Mouse (Mus musculus) embryonic facial prominence, embryonic 15.5 days (tissue): Measurements from ENCODE around the gene Actg1. TPM values are rescaled to one million over a fixed set of nuclear protein-coding genes. Genes with fewer than 3 reads are reported as not detected.
A peak's percentile ranks its signal among the peaks of the same experiment; 100 is the strongest.

ENCODE experiments used
- ATAC-seq: fragments of 200-750 bp; cut with Nextera tagmentation; 2 replicates; pipeline ENCODE4 v1.8.0; 2017; ENCODE audit warnings: low read depth, moderate TSS enrichment; ENCODE audit not compliant: insufficient number of reproducible peaks, low FRiP score, low TSS enrichment
- H3K27ac ChIP-seq: fragments of 300-500 bp; sonication (generic); replicated peaks from 2 replicates; pipeline ENCODE4 v1.5.1; 2015; ENCODE audit warnings: mild to moderate bottlenecking, inconsistent platforms
- H3K27me3 ChIP-seq: fragments of 300-500 bp; sonication (generic); 2 replicates; pipeline ENCODE4 v1.6.1; 2015; ENCODE audit warnings: inconsistent platforms
- H3K36me3 ChIP-seq: fragments of 300-500 bp; sonication (generic); 2 replicates; pipeline ENCODE4 v1.6.1; 2015; ENCODE audit warnings: mild to moderate bottlenecking, inconsistent platforms
- H3K4me1 ChIP-seq: fragments of 300-500 bp; sonication (generic); 2 replicates; pipeline ENCODE4 v1.6.1; 2015; ENCODE audit warnings: inconsistent platforms
- H3K4me2 ChIP-seq: fragments of 300-500 bp; sonication (generic); replicated peaks from 2 replicates; pipeline ENCODE4 v1.6.1; 2015; ENCODE audit warnings: mild to moderate bottlenecking, inconsistent platforms
- H3K4me3 ChIP-seq: fragments of 300-500 bp; sonication (generic); replicated peaks from 2 replicates; pipeline ENCODE4 v1.5.1; 2015; ENCODE audit warnings: mild to moderate bottlenecking, inconsistent platforms
- H3K9ac ChIP-seq: fragments of 300-500 bp; sonication (generic); 2 replicates; pipeline ENCODE4 v1.6.1; 2015; ENCODE audit warnings: inconsistent platforms
- H3K9me3 ChIP-seq: fragments of 300-500 bp; sonication (generic); replicated peaks from 2 replicates; pipeline ENCODE4 v1.6.1; 2016; ENCODE audit warnings: inconsistent platforms
- WGBS: fragments of 180-500 bp; shearing (Covaris S2); methylation state at CpG from one replicate; pipeline ENCODE4 v1.1.7; 2015; 5-methylcytosine and 5-hydroxymethylcytosine counted together
- polyA plus RNA-seq: library from polyadenylated mRNA; unstranded; fragments of >200 nt; fragmentation: Nextera tagmentation; extraction: Ambion mirVana; gene quantifications from 2 replicates; pipeline ENCODE4 v1.2.1, GENCODE M21; 2015

The Actg1 gene
- polyA plus RNA-seq, 1 experiment from 2014 or later = 2,279 TPM

GRCm38 (mm10) chr11:120306366-120307131, 41.8 kb downstream of the Actg1 start:
- Histone ChIP-seq H3K4me2 (no peak overlapping the region), H3K9me3 (no peaks in the 10 kb centered on the region), H3K27me3 (no peaks in the 10 kb centered on the region), H3K4me1 (peaks cover 72% of the 10 kb centered on the region), H3K9ac (no peak overlapping the region), H3K36me3 (no peaks in the 10 kb centered on the region), H3K27ac (no peak overlapping the region; the same call in 1 of the 2 replicates), H3K4me3 (no peak overlapping the region)
- 46% methylated on average over 12 of the region's 12 CpGs for WGBS
- ATAC-seq = no peak

DNA sequence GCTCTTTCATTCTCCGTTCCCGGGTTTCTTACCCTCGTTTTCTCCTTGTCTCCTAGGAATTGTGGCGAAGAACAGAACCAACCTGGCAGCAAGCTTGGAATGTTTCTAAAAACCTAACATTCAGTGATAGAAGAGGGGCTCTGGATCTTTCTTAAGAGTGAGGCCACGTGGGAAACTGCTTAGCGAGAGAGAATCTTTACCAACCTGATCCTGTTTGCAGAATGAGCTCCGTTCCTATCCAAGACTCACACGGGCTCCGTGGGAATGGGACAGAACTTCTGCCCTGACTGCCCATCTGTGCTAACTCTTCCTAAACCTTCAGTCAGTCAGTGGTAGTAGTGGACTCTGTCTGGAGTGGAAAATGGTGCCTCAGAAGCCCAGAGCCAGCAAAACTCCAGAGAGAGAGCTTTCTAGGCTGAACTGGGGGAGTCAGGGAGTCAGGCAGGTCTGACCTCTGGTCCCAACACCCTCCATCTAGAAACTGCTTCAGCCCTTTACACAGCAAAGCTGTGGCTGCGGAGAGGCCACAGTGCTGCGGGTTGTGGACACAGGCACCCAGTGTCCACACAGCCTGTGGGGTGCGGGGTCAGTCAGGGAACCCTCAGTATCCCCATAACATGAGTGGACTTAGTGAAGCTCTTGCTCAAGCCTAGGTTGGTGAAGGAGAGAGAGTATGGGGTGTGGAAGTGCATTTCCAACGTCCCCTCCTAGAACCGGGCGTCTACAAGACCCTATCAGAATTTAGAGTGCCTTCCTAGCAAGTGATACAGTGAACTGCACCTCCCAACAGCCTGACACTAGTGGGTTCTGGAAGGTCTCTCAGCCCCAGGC, 42.6 kb downstream of the Actg1 start:
- WGBS = 20% methylated on average over 15 of the region's 15 CpGs
- H3K27ac ChIP-seq = peak overlapping the region; percentile 85
- H3K9ac ChIP-seq = peak overlapping the region; percentile 45
- peak overlapping the region; percentile 54 for H3K4me3 ChIP-seq
- H3K27me3 ChIP-seq = no peaks in the 10 kb centered on the region
- peaks cover 64% of the 10 kb centered on the region for H3K4me1 ChIP-seq
- no peak for ATAC-seq
- H3K36me3 ChIP-seq = no peaks in the 10 kb centered on the region
- peak overlapping the region; percentile 91 for H3K4me2 ChIP-seq
- H3K9me3 ChIP-seq = no peaks in the 10 kb centered on the region

- 4% methylated on average over 53 of the region's 53 CpGs for WGBS
- H3K4me1 ChIP-seq = peaks cover 58% of the 10 kb centered on the region
- peak overlapping the region; percentile 53 for H3K9ac ChIP-seq
- H3K27me3 ChIP-seq = no peaks in the 10 kb centered on the region
- ATAC-seq = peak; percentile 96
- H3K9me3 ChIP-seq = no peaks in the 10 kb centered on the region
- peak overlapping the region; percentile 91 for H3K4me2 ChIP-seq
- H3K4me3 ChIP-seq = peak overlapping the region; percentile 54
- no peaks in the 10 kb centered on the region for H3K36me3 ChIP-seq
- H3K27ac ChIP-seq = peak overlapping the region; percentile 85
Observed at GRCm38 (mm10) chr11:120304886-120305534, 43.3 kb downstream of the Actg1 start.

DNA sequence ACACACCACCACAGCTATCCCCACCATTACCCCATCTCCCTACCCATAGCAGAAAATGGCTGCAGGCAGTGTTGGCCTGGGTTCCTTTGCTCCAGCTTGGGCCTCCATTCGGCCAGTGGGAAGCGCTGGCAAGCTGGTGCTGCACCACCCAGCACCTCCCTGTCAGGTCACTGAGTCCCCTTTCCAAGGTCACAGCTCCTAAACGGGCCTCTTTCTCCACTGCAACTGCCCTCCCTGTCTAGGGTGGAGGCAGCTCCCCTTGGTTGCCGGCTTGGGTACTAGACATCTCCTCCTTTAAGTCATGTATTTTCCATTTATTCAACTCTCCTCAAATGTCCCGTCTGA, 44.0 kb downstream of the Actg1 start:
- WGBS = 30% methylated on average over 5 of the region's 5 CpGs
- Histone ChIP-seq H3K36me3 (no peaks in the 10 kb centered on the region), H3K4me1 (peaks cover 58% of the 10 kb centered on the region), H3K27ac (peak overlapping the region; percentile 85), H3K9me3 (no peaks in the 10 kb centered on the region), H3K9ac (no peak overlapping the region), H3K27me3 (no peaks in the 10 kb centered on the region), H3K4me3 (peak overlapping the region; percentile 54), H3K4me2 (peak overlapping the region; percentile 91)
- ATAC-seq = no peak

DNA sequence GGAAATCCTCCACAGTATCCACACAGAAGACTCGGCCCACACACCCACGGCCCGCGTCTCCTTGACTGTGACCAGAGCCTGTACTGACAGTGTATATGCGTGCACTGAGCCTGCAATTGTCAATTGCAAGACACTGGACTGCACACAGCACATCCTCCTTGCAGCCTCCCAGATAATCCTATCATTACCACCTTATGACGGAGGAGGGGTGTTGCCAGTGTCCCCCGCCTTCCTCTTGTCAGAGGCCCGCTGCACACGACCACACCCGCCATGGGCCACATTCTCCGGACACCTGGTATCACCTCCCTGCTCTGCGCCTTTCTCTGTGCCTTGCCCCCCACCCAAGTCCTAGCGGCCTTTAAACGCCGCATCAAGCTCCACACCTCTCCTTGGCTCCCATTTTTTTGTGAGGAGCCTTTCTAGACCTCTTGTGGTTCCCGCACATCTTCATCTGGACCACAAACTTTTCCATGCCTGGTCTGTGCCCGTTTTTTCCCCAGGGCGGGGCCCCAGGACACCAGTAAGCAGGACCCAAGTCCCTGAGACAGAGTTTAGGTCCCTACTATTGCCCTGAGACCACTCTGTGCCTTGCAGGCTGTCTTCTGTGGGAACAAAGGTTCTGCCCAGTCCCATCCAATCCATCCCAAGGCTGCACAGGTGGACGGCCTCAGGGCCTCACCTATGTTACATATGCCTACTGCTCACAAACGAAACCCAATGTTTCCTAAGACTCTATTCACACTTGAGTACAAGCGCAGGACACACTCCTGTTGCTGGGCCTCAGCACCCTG, 44.6 kb downstream of the Actg1 start:
- 80% methylated on average over 21 of the region's 21 CpGs for WGBS
- ATAC-seq = no peak
- Histone ChIP-seq H3K27ac (no peak overlapping the region), H3K4me1 (peaks cover 54% of the 10 kb centered on the region), H3K4me2 (no peak overlapping the region), H3K9ac (no peak overlapping the region), H3K4me3 (no peak overlapping the region), H3K27me3 (no peaks in the 10 kb centered on the region), H3K9me3 (no peaks in the 10 kb centered on the region), H3K36me3 (no peaks in the 10 kb centered on the region)

DNA sequence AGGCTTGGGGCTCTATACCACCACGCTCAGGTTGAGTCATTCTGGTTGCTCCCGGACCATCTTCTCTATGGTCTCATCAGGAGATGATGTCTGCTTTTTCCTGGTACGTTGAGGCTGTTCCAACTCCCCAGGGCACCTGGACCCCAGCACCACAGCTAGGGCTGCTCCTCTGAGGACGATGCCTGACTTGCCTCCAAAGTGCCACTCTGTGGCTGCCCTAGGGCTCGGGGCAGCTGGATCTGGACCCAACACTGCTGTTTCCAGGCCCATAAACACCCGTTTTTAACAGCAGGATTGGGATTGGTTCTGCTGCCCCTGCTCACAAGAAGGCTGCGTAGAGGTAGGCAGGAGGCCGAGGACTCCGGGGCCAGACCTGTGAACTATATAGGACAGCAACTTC, 45.2 kb downstream of the Actg1 start:
- no peak for ATAC-seq
- WGBS = 85% methylated on average over 9 of the region's 9 CpGs
- no peak overlapping the region for H3K27ac ChIP-seq
- no peaks in the 10 kb centered on the region for H3K9me3 ChIP-seq
- no peaks in the 10 kb centered on the region for H3K27me3 ChIP-seq
- H3K36me3 ChIP-seq = no peaks in the 10 kb centered on the region
- H3K4me3 ChIP-seq = no peak overlapping the region
- H3K4me2 ChIP-seq = no peak overlapping the region
- peaks cover 48% of the 10 kb centered on the region for H3K4me1 ChIP-seq
- H3K9ac ChIP-seq = no peak overlapping the region

GRCm38 (mm10) chr11:120299484-120299883, 48.9 kb downstream of the Actg1 start:
- 48% methylated on average over 5 of the region's 5 CpGs for WGBS
- no peak overlapping the region for H3K27ac ChIP-seq
- H3K9ac ChIP-seq = no peak overlapping the region

DNA sequence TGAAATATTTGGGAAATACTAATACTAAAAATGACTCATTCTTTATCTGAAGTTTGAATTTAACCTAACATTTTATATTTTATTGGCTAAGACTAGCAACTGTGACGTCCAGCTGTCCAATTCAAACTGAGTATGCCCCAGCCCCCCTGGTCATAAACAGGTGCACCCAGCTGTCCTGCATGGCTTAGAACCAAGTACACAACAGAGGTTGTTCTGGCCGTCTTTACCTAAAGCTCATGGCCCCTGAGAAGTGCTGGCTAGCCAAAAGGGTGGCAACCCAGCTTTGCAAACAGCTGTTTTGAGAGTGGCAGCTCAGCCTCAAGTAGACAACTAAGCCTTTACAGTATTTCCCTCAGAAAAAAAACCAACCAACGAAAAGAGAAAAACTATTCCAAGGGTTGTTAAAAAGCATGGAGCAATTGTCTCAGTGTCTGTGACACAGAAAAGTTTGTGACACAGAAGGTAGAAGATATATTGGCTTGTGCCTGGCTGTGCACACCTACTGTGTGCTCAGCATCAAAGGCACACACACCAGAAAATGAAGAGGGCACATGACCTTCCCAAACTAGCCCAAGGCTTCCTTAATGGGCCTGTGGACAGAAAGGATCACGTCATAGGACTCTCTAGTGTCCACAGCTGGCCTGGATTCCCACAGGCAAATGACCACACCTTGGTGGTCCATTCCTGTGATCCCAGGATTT, 49.8 kb downstream of the Actg1 start:
- H3K36me3 ChIP-seq = no peaks in the 10 kb centered on the region
- H3K9me3 ChIP-seq = no peaks in the 10 kb centered on the region
- H3K9ac ChIP-seq = no peak overlapping the region
- ATAC-seq = no peak
- H3K4me3 ChIP-seq = no peak overlapping the region
- 78% methylated on average over 4 of the region's 4 CpGs for WGBS
- H3K4me2 ChIP-seq = no peak overlapping the region
- no peak overlapping the region for H3K27ac ChIP-seq
- H3K4me1 ChIP-seq = peaks cover 40% of the 10 kb centered on the region
- no peaks in the 10 kb centered on the region for H3K27me3 ChIP-seq

More at GRCm38 (mm10) chr11:120299484-120299883, 48.9 kb downstream of the Actg1 start:
- H3K9me3 ChIP-seq = no peaks in the 10 kb centered on the region
- no peaks in the 10 kb centered on the region for H3K27me3 ChIP-seq
- no peak overlapping the region for H3K4me2 ChIP-seq
- H3K4me1 ChIP-seq = peaks cover 45% of the 10 kb centered on the region
- no peak overlapping the region for H3K4me3 ChIP-seq
- no peaks in the 10 kb centered on the region for H3K36me3 ChIP-seq
- no peak for ATAC-seq

- Histone ChIP-seq H3K27me3 (no peaks in the 10 kb centered on the region), H3K4me1 (peaks cover 44% of the 10 kb centered on the region), H3K4me2 (no peak overlapping the region), H3K4me3 (no peak overlapping the region), H3K9ac (no peak overlapping the region), H3K27ac (no peak overlapping the region; the same call in 1 of the 2 replicates), H3K9me3 (no peaks in the 10 kb centered on the region), H3K36me3 (no peaks in the 10 kb centered on the region)
- no peak for ATAC-seq
- 76% methylated on average over 7 of the region's 7 CpGs for WGBS
Observed at GRCm38 (mm10) chr11:120297767-120298166, 50.6 kb downstream of the Actg1 start.

- H3K27me3 ChIP-seq = no peaks in the 10 kb centered on the region
- H3K27ac ChIP-seq = no peak overlapping the region
- no peak overlapping the region for H3K4me3 ChIP-seq
- WGBS = 29% methylated on average over 13 of the region's 13 CpGs
- no peak overlapping the region for H3K4me2 ChIP-seq
- ATAC-seq = peak; percentile 29; the same call in 1 of the 2 replicates
- peaks cover 46% of the 10 kb centered on the region for H3K4me1 ChIP-seq
- no peaks in the 10 kb centered on the region for H3K36me3 ChIP-seq
- no peaks in the 10 kb centered on the region for H3K9me3 ChIP-seq
- no peak overlapping the region for H3K9ac ChIP-seq
Observed at GRCm38 (mm10) chr11:120296305-120297144, 51.8 kb downstream of the Actg1 start.
